Mouse (Mus musculus) liver, embryonic 14 days (tissue): ENCODE measurements around the gene Slc25a48. TPM values are rescaled to one million over a fixed set of nuclear protein-coding genes. Genes with fewer than 3 reads are reported as not detected.

Source experiments
- polyA plus RNA-seq: library from polyadenylated mRNA; depleted of rRNA; stranded (reverse); fragments of >200 nt; gene quantifications from 2 replicates; pipeline ENCODE4 v1.2.3, GENCODE M21; 2012; rRNA removed

The Slc25a48 gene
- polyA plus RNA-seq: 0.70 and 0.75 TPM in 2 replicates

DNA sequence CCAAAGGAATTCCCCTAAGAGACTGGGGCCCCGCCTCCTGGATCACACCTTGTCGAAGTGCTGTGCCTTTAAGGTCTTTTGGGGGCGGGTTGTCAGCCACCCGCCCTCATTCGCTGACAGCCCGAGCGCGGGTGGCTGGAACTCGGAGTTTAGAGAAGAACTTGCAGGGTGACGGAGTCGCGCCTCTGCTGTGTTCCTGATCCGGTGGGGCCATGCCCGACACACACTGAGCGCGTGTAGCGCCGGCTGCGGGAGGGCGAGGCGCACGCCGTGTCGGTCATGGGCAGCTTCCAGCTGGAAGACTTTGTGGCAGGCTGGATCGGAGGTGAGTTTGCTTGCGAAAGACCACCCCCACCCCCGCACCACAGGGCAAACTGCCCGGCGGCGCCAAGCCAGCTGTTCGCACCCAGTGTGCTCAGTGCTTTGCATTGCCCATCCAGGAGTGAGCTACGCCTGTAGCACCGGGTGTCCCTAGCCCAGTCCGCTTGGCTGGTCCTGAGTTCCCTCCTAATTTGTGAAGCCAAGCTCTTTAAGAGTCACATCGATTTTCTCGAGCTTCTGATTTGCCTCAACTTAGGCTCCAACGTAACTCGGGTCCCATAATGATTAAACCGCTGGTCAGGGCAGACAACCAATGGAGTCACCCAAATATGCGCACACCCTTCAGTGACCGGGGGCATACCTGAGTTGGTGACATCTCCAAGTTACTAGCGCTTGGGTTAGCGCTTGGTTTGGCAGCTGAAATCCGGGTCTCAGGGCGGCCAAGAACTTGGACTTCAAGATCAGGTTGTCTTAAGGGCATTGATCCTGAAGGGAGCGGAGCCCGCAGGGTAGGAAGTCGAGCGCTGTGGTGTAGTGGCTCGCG is at the start of gene Slc25a48:
Gene Slc25a48 (plus strand): TSS at position 145 of the 865 bp plus-strand sequence.

DNA sequence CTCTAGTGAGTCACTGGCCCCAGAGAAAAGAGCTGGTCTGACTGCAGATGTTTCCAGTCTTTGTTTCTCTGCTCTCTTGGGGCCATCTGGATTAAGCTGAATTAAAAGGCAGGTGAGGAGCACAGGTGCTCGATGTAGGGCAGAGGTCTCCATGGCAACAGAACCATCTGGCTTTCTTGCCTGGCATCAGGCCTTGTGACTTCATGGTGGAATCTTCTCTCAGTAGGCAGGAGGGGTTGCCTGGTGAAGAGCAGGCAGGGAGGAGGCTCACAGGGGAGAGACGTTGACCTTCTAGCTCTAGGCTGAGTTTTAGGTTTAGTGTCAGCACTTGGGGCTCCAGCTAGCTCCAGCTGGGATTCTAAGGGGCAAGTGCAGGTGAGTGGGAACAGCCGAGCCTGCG is 11.8 kb upstream of the Slc25a48 start, which contains the start of gene Gm3045:
Gene Gm3045 (plus strand): TSS at position 230 of the 400 bp plus-strand sequence.

DNA sequence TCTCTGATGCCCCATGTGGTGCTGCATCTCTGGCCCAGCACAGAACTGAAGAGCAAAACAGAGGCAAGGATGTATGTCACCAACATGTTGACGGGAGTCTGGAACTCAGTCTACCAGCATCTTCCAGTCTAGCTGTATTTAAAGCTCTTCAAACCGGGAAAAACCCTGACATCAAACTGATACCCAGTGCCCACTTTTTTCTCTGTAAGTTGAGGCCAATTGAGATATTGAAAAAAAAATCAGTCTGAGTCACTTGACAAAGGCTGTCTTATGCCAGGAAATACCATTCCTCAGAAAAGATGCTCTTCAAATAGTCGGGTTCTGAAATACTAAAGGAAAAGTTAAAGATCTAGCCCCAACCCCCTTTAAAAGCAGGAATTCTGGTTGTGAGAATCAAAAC is 44.0 kb downstream of the Slc25a48 start, which contains the start of gene Il9:
Gene Il9 (minus strand): TSS at position 101 of the 400 bp plus-strand sequence.

DNA sequence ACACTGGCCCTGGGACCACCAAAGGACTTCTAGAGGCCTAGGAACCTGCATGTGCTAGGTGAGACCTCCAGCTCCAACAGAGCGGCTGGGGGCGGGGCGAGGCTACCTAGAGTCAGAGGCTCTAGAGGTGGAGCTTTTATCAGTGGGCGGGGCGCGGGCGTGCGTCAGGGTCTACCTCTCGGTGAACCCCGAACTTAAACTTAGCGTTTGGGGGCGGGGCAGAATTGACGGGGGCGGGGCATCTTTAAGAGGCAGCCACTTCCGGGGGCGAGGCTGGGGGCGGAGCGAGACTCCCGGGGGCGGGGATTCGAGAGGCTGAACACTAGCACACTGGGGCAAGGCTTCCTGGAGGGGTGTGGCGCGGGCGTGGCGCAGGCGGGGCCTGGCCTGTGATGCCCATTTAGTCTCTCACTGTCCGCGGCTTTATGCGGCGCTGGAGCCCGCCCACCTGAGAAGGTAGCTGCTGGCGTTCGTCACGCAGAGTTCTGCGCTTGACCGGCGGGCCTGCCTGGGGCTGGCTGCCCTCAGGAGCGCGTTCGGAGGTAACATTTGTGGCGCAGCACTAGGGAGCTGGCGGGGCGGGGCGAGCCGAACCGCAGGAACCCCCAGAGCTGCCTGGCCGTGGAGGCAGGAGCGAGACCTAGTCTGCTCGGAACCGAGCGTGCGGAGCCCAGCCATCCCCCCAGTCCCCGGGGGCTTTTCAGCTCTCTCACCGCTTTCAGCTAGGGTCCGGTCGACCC is 84.1 kb downstream of the Slc25a48 start, which contains the start of gene Fbxl21:
Gene Fbxl21 (plus strand): TSS at position 392 of the 740 bp plus-strand sequence.

Other genes with a start within 250 kb of the Slc25a48 start
- gene Neurog1, start 186.2 kb upstream of the Slc25a48 start, polyA plus RNA-seq: not detected in 2 replicates
- gene Cxcl14, start 141.8 kb upstream of the Slc25a48 start, polyA plus RNA-seq: 0.03 and 0.16 TPM in 2 replicates
- gene Gm3045, start 11.8 kb upstream of the Slc25a48 start, polyA plus RNA-seq: not detected in 2 replicates
- not detected in 2 replicates for gene Il9, start 43.9 kb downstream of the Slc25a48 start, polyA plus RNA-seq
- gene Fbxl21, start 84.1 kb downstream of the Slc25a48 start, polyA plus RNA-seq: 0.27 and 0.35 TPM in 2 replicates
- gene Lect2, start 110.1 kb downstream of the Slc25a48 start, polyA plus RNA-seq: 31.6 and 35.5 TPM in 2 replicates
- 6.0 and 6.2 TPM in 2 replicates for gene Tgfbi, start 171.2 kb downstream of the Slc25a48 start, polyA plus RNA-seq